ENCODE assay signal across 19 mouse cellular contexts in the genomic region with DNA sequence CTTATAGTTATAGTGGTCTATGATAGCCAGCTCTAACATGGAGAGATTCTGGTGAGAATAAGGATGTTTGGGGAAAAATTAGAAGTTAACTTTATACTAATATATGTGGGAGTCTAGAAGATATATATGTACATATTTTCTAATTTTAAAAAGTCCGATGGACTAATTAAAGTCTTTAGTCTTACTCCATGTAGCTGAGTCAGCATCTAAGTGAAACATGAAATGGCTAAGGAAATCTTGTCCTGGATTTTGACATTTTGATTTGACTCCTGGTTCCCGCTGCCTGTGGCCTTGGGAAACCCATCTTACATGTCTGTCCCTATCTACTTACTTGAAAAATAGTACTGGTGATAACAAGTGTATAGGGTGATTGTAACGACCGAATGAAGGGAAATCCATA. TPM values are rescaled to one million over a fixed set of nuclear protein-coding genes. Genes with fewer than 3 reads are reported as not detected.
"Had no signal": no experiment of that assay in that cellular context is flagged by ENCODE, and none has a peak within 500 bp of the region (broad histone marks: within the 10 kb centered on the region; RNA-seq: fewer than 3 reads in every experiment).

No protein-coding gene starts in this region.

- H3K9me3 ChIP-seq: neural tube, embryonic 15.5 days; stomach, embryonic 15.5 days had no signal

- H3K4me3 ChIP-seq: neural tube, embryonic 15.5 days; stomach, embryonic 15.5 days had no signal

- H3K9ac ChIP-seq: neural tube, embryonic 15.5 days; stomach, embryonic 15.5 days had no signal

- H3K36me3 ChIP-seq: neural tube, embryonic 15.5 days; stomach, embryonic 15.5 days had no signal

- DNase-seq: retina, postnatal 1 day; right cerebral cortex, adult 18-20 months; right cerebral cortex, postnatal 14 days; right cerebral cortex, postnatal 25 days; right cerebral cortex, postnatal 4 days; spleen, adult 18-20 months; thymus, adult 18-20 months; thymus, adult 2 months; thymus, postnatal 14 days; thymus, postnatal 25 days; thymus, postnatal 36 days; thymus, postnatal 4 days had no signal

- H3K27ac ChIP-seq: neural tube, embryonic 15.5 days; stomach, embryonic 15.5 days; stomach, postnatal 0 days had no signal

RNA-seq across cellular contexts. Expression of gene Gpc5, which starts 1.5 kb away (rescaled TPM):
- total RNA-seq: neutrophil, adult 5-6 weeks had no signal
- polyA plus RNA-seq: small intestine, adult 2 months; spleen, adult 2 months; urinary bladder, adult 2 months had no signal
